Mouse (Mus musculus) right cerebral cortex, adult 18-20 months (tissue): Measurements from ENCODE around the gene Slc37a4.
A peak's percentile ranks its signal among the peaks of the same experiment; 100 is the strongest.
"Not testable (repeated sequence)": the region's sequence is repeated elsewhere in the genome, so short reads cannot be mapped to it uniquely, and the experiment has no call there.

Experiments used
- DNase-seq: peaks from one replicate; pipeline ENCODE4 v3.0.0; 2022; ENCODE audit warnings: mixed read lengths

The Slc37a4 gene

GRCm38 (mm10) chr9:44396684-44397411 lies at the start of gene Slc37a4:
TSS of gene Slc37a4 (plus strand) at chr9:44396852.
- DNase-seq: peak; percentile 96

DNA sequence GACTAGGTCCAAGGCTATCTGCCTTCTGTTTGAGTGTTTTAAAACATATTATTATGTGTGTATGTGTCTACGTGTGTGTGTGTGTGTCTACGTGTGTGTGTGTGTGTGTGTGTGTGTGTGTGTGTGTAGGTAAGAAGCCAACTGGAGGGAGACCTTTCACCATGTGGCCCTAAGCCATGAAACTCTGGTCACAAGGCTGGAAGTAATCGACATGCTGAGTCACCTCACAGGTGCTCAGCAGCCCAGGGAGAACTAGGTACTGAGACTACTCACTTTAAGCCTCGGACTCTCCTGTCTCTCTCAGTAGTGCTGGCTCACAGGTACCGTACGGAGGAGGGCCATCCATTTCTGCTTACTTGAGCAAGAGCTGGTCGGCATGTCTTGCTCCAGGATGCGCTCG lies 49.5 kb upstream of the Slc37a4 start:
- DNase-seq: no peak

- no peak for DNase-seq
Observed at GRCm38 (mm10) chr9:44347621-44348020, 49.0 kb upstream of the Slc37a4 start.

DNA sequence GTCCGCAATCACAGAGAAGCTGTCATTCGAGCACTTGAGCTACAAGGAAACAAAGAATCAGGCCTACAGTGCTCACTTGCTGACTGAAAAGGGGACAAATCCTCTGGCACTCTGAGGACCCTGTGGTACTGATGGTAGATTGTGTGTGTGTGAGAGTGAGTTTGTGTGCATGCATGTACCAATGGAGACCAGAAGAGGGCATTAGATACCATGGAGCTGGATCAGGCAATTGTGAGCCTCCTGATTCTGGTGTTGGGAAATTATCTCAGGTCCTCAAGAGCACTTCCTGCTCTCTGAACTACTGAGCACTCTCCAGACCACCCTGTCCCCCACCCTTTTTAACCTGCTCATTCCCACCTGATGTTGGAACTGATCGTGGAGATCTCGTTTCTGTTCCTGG lies 48.1 kb upstream of the Slc37a4 start:
- no peak for DNase-seq

- DNase-seq: peak; percentile 25
Observed at GRCm38 (mm10) chr9:44351396-44351795, 45.3 kb upstream of the Slc37a4 start.

DNA sequence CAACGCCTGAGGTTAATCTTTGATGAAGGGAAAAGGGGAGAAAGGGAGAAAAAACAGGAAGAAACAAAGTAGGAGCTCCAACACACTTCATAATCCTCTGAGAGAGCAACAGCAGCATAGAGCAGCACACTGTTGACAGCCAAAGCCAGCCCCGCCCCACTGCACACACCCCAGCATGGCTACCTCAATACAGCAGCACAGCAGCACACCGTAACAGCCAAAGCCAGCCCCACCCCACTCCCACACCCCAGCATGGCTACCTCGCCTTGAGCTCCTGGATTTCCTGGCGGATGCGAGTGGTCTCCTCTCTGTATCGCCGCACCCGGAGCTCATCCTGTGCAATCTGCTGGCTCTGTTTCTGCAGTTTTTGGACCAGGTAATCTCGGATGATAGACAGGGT lies 44.3 kb upstream of the Slc37a4 start:
- DNase-seq: no peak

GRCm38 (mm10) chr9:44353142-44353541 lies 43.5 kb upstream of the Slc37a4 start:
- DNase-seq: no peak

GRCm38 (mm10) chr9:44357207-44357606 lies 39.4 kb upstream of the Slc37a4 start:
- DNase-seq: no peak

GRCm38 (mm10) chr9:44361190-44361917 lies 35.3 kb upstream of the Slc37a4 start, which contains the start of gene Vps11:
TSS of gene Vps11 (minus strand) at chr9:44361670.
- peak; percentile 93 for DNase-seq

GRCm38 (mm10) chr9:44361931-44362330 lies 34.7 kb upstream of the Slc37a4 start:
- DNase-seq: not testable (repeated sequence)

DNA sequence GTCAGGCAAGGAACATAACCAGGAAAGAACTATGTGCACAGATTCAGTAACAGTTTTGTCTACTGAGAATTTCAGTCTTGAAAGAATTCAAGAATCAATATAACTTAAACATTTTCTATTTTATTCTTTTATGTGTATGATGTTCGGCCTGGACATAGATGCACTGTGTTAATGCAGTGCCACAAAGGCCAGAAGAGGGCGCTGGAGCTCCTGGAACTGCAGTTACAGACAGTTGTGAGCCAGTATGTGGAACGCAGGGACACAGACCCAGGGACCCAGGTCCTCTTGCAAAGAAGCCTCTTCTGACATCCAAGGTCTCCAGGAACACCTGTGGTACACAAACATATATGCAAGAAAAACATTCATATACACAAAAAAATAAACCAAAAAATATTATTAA lies 32.2 kb upstream of the Slc37a4 start:
- no peak for DNase-seq

DNA sequence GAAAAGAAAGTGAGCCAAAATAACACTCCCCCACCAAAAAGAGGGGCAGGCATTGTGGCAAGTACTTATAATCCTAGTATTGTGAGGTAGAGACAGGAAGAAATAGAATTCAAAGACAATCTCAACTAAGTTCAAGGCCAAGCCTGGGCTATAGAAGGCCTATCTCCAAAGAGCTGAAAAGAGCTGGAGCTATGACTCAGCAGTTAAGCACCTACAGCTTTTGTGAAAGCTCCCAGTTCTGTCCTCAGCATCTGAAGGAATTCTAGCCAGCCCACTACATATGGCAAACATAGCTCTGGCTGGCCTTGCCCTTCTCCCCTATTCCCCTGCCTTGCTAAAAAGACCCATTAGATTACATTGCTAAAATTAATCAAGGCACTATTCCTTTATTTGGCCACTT lies 23.3 kb upstream of the Slc37a4 start:
- no peak for DNase-seq

- DNase-seq: no peak
Observed at GRCm38 (mm10) chr9:44376141-44376540, 20.5 kb upstream of the Slc37a4 start.

- not testable (repeated sequence) for DNase-seq
Observed at GRCm38 (mm10) chr9:44377335-44377734, 19.3 kb upstream of the Slc37a4 start.

- no peak for DNase-seq
Observed at GRCm38 (mm10) chr9:44378153-44378730, 18.4 kb upstream of the Slc37a4 start.

- DNase-seq: peak; percentile 99
Observed at GRCm38 (mm10) chr9:44379054-44379834, 17.4 kb upstream of the Slc37a4 start, which contains the start of gene Hyou1. TSS of gene Hyou1 (plus strand) at chr9:44379490.

DNA sequence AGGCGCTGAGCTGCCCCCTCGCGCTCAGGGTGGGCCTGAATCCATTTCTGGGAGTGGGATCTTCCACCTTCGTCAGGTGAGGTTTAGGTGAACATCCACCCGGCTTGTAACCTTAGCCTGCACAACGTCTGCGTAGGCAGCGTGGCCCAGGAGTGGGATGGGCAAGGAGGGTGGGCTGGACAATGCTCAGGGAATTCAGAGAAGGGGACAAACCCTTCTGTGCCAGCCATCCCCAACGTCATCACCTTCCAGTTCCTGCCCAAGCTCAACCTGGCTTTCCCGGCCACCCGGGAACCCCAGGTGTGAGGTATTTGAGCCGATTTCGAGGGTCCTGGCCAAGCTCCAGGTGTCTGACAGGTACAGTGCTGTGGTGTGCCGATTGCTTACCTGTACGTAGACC lies 16.8 kb upstream of the Slc37a4 start:
- DNase-seq: no peak

DNA sequence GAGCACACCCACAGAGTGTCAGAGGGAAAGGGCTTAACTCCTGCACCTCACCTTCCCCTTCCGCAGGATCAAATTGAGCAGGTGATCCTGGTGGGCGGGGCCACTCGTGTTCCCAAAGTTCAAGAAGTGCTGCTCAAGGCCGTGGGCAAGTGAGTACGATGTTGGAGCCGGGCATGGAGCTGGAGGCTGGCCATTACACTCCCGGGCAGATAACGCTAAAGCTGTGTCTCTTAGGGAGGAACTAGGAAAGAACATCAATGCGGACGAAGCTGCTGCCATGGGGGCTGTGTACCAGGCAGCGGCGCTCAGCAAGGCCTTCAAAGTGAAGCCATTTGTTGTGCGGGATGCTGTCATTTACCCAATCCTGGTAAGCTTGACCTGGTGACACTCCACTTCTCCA lies 12.1 kb upstream of the Slc37a4 start:
- DNase-seq: no peak

- DNase-seq: no peak
Observed at GRCm38 (mm10) chr9:44387221-44387620, 9.4 kb upstream of the Slc37a4 start.

DNA sequence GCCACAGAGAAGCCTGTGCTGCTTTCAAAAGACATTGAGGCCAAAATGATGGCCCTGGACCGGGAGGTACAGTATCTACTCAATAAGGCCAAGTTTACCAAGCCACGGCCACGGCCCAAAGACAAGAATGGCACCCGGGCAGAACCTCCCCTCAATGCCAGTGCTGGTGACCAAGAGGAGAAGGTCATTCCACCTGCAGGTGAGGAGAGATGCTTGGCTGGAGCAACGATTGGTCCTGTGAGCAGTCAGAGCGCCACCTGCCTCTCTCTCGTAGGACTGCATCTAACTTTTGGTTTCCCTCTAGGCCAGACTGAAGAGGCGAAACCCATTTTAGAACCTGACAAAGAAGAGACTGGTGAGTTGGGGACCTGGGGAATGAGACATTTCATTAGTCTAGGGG lies 7.4 kb upstream of the Slc37a4 start:
- peak; percentile 54 for DNase-seq

- DNase-seq: peak; percentile 58
Observed at GRCm38 (mm10) chr9:44391466-44391865, 5.2 kb upstream of the Slc37a4 start.

GRCm38 (mm10) chr9:44398087-44398486 lies 1.4 kb downstream of the Slc37a4 start:
- no peak for DNase-seq

GRCm38 (mm10) chr9:44398551-44398950 lies 1.9 kb downstream of the Slc37a4 start:
- no peak for DNase-seq
